Mouse (Mus musculus) liver, embryonic 14.5 days (tissue): ENCODE measurements around the gene Tcte2. TPM values are rescaled to one million over a fixed set of nuclear protein-coding genes. Genes with fewer than 3 reads are reported as not detected.

Experiments
- ATAC-seq: fragments of 200-750 bp; cut with Nextera tagmentation; 2 replicates; pipeline ENCODE4 v1.8.0; 2017; ENCODE audit warnings: moderate number of reproducible peaks, mild to moderate bottlenecking, moderate library complexity; ENCODE audit not compliant: insufficient read depth
- DNase-seq, 3 experiments: peaks; one replicate each; pipeline ENCODE4 v3.0.0-alpha.2; 2012 to 2013; ENCODE audit warnings: low read depth in 3 of 3, low spot score in 3 of 3
- H3K27ac ChIP-seq: fragments of 300-500 bp; sonication (generic); 2 replicates; pipeline ENCODE4 v1.5.1; 2014; ENCODE audit warnings: moderate library complexity, mild to moderate bottlenecking, control low read depth, inconsistent platforms
- H3K27me3 ChIP-seq: fragments of 300-500 bp; sonication (generic); 2 replicates; pipeline ENCODE4 v1.6.1; 2014; ENCODE audit warnings: mild to moderate bottlenecking, low read length, moderate library complexity; ENCODE audit not compliant: control insufficient read depth, insufficient read depth
- H3K36me3 ChIP-seq: fragments of 300-500 bp; sonication (generic); replicated peaks from 2 replicates; pipeline ENCODE4 v1.6.1; 2014; ENCODE audit warnings: low read depth; ENCODE audit not compliant: control insufficient read depth, insufficient read depth
- H3K4me1 ChIP-seq, 2 experiments: fragments of 200-500 bp in 1 of 2; fragments of 300-500 bp in 1 of 2; sonication (generic) in 1 of 2; replicated peaks; 2 replicates each; pipeline ENCODE4 v1.6.1; 2012 to 2014; ENCODE audit warnings: antibody characterized with exemption in 1 of 2, inconsistent platforms in 1 of 2, low read length in 1 of 2; ENCODE audit not compliant: control insufficient read depth in 2 of 2, insufficient read depth in 2 of 2
- H3K4me2 ChIP-seq: fragments of 300-500 bp; sonication (generic); 2 replicates; pipeline ENCODE4 v1.6.1; 2014; ENCODE audit warnings: low read depth, mild to moderate bottlenecking, control low read depth, moderate library complexity
- H3K4me3 ChIP-seq, 2 experiments: fragments of 200-500 bp in 1 of 2; fragments of 300-500 bp in 1 of 2; sonication (generic) in 1 of 2; 2 replicates each; pipeline ENCODE4 v1.5.1; 2012 to 2014; ENCODE audit warnings: low read depth in 2 of 2, low read length in 2 of 2, mild to moderate bottlenecking in 2 of 2, control low read depth in 1 of 2, inconsistent platforms in 1 of 2, moderate library complexity in 1 of 2; ENCODE audit not compliant: insufficient read depth in 1 of 2
- H3K9ac ChIP-seq: fragments of 300-500 bp; sonication (generic); replicated peaks from 2 replicates; pipeline ENCODE4 v1.6.1; 2014; ENCODE audit warnings: mild to moderate bottlenecking, control low read depth, moderate library complexity
- H3K9me3 ChIP-seq: fragments of 300-500 bp; sonication (generic); 2 replicates; pipeline ENCODE4 v1.6.1; 2016; ENCODE audit warnings: low read length, mixed read lengths; ENCODE audit not compliant: control insufficient read depth
- CTCF ChIP-seq: IDR thresholded peaks from 2 replicates; pipeline ENCODE4 v1.5.1; 2016; ENCODE audit warnings: antibody characterized with exemption, low read depth, control low read depth
- EP300 ChIP-seq: IDR thresholded peaks from 2 replicates; pipeline ENCODE4 v1.6.1; 2016; ENCODE audit warnings: antibody characterized with exemption, low read depth
- WGBS: fragments of 180-500 bp; shearing (Covaris S2); extraction: QIAGEN DNeasy Blood & Tissue Kit; methylation state at CpG from one replicate; pipeline ENCODE4 v1.1.7; 2014; ENCODE audit not compliant: insufficient replicate concordance; 5-methylcytosine and 5-hydroxymethylcytosine counted together
- polyA plus RNA-seq, 2 experiments: library from polyadenylated mRNA; depleted of rRNA in 1 of 2; stranded (reverse) in 1 of 2; unstranded in 1 of 2; fragments of >200 nt; fragmentation: Nextera tagmentation in 1 of 2; extraction: Ambion mirVana in 1 of 2; gene quantifications; 2 replicates each; pipeline versions ENCODE4 v1.2.1 to v1.2.3; 2012 to 2014

Gene Tcte2
- polyA plus RNA-seq, 2 experiments, result 0.26 TPM; not detected in 1

- Histone ChIP-seq H3K27ac (no peak overlapping the region), H3K27me3 (no peaks in the 10 kb centered on the region), H3K36me3 (no peaks in the 10 kb centered on the region), H3K9me3 (no peaks in the 10 kb centered on the region), H3K4me3 (no peak overlapping the region), H3K4me1 (0 out of 4 replicates have a peak, but pooled peaks cover 0 to 5% of the 10 kb centered on the region in 2 experiments), H3K9ac (no peak overlapping the region), H3K4me2 (no peak overlapping the region)
- WGBS, result 34% methylated on average over 4 of the region's 4 CpGs
- TF ChIP-seq EP300 (no peak), CTCF (no peak)
- ATAC-seq, result no peak
- no peak for DNase-seq
Observed at GRCm38 (mm10) chr17:13705481-13705921, 56.1 kb downstream of the Tcte2 start.

- no peak overlapping the region for H3K27ac ChIP-seq
- H3K36me3 ChIP-seq, result no peaks in the 10 kb centered on the region
- no peak overlapping the region for H3K4me3 ChIP-seq
- ATAC-seq (no peak), DNase-seq (no peak)
- WGBS, result 30% methylated on average over 9 of the region's 9 CpGs
- H3K27me3 ChIP-seq, result no peaks in the 10 kb centered on the region
- no peak overlapping the region for H3K4me2 ChIP-seq
- H3K9ac ChIP-seq, result no peak overlapping the region
- TF ChIP-seq EP300 (no peak), CTCF (no peak)
- no peaks in the 10 kb centered on the region for H3K9me3 ChIP-seq
- peaks cover 0 to 11% of the 10 kb centered on the region in 2 experiments; a peak in 2 of 4 replicates for H3K4me1 ChIP-seq
Observed at GRCm38 (mm10) chr17:13703611-13704320, 57.9 kb downstream of the Tcte2 start.

DNA sequence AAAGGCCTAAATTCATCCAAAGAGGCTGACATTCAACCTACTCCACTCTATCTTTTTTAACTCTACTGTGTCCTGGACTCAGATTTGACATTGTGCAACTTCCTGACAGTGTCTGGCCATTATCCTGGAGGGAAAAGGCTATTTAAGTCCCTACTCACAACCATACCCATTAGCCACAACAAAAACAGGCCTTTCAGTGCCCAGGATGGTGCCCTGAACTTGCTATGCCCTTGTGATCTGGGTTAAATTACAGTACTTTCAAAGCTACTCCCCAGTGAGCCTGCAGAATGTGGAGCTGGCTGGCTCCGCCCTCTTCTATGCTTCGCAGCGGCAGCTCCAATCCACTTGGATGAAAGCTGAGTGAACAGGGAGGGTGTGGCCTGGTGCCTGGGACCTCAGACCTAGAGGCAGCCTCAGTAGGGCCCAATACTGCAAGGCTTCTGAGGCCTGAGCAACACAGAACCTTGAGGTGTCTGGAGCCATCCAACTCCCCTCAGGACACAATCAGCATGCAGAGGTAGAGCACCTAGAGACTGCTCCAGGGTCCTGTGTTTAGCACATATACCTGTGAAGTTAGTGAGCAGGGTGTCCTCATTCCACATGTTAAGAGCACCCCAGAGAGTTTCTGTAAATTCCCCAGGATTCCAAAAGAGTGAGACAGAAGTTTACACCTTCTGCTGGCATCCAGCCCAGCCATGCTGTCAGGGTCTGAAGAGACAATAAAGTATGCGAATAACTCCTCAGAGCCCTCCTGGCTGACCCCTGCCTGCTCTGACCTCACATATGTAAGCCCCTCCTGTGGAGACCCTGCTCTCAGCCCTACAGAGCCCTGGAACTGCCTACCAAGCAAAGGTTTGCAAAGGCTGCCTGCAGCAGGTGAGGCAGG lies 61.3 kb downstream of the Tcte2 start:
- peaks cover 0 to 8% of the 10 kb centered on the region in 2 experiments; a peak in 2 of 4 replicates for H3K4me1 ChIP-seq
- TF ChIP-seq CTCF, result no peak
- no peaks in the 10 kb centered on the region for H3K27me3 ChIP-seq
- H3K9ac ChIP-seq, result no peak overlapping the region
- ATAC-seq (peak; percentile 44; the same call in 1 of the 2 replicates), DNase-seq (no peak)
- no peaks in the 10 kb centered on the region for H3K9me3 ChIP-seq
- H3K4me2 ChIP-seq, result no peak overlapping the region
- 37% methylated on average over 4 of the region's 4 CpGs for WGBS
- no peak overlapping the region for H3K27ac ChIP-seq
- no peaks in the 10 kb centered on the region for H3K36me3 ChIP-seq
- no peak overlapping the region for H3K4me3 ChIP-seq

DNA sequence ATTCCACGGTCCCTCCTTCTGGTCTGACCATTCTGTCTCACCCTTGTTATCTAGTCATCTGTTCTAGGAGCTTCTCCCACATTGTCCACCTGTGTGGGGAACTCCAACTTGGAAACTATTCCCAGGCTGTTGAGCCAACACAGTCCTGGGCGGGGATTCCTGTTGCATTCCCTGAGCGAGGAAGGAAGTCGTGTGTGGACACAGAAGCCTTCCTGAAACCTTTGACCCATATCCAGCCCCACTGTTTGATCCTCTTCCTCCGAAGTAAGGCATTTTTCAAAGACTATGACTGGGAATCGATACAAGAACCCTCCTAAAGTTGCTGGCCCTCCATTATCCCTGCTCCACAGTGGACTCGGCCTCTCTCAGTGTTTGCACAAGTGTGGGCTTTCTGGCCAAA lies 61.9 kb downstream of the Tcte2 start:
- H3K4me3 ChIP-seq, result no peak overlapping the region
- no peaks in the 10 kb centered on the region for H3K27me3 ChIP-seq
- no peak for DNase-seq
- peaks cover 0 to 8% of the 10 kb centered on the region in 2 experiments; a peak in 2 of 4 replicates for H3K4me1 ChIP-seq
- TF ChIP-seq CTCF (no peak), EP300 (no peak)
- no peak overlapping the region for H3K27ac ChIP-seq
- WGBS, result 25% methylated on average over 7 of the region's 7 CpGs
- H3K9ac ChIP-seq, result no peak overlapping the region
- no peak for ATAC-seq
- H3K36me3 ChIP-seq, result no peaks in the 10 kb centered on the region
- no peaks in the 10 kb centered on the region for H3K9me3 ChIP-seq
- no peak overlapping the region for H3K4me2 ChIP-seq

DNA sequence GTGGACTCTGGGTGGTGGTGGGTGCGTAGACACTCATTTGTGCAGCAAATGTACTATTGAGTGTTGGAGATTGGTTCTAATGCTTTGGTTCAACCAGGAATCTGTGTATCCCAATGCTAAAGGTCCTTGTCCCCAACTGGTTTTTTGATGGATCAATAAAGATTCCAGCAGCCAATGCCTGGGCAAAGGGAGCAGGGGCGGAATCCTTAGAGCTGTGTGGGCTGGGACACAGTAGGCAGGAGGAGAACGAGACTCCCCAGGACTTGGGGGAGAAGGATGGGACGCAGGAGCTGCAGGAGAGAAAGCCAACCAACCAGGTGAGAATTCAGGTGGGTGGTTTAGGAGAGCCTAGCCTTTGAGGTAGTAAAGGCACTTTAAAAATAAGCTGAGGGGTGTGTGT lies 63.4 kb downstream of the Tcte2 start:
- H3K9me3 ChIP-seq, result no peaks in the 10 kb centered on the region
- no peaks in the 10 kb centered on the region for H3K36me3 ChIP-seq
- H3K4me1 ChIP-seq, result peaks cover 0 to 8% of the 10 kb centered on the region in 2 experiments; a peak in 2 of 4 replicates
- H3K4me2 ChIP-seq, result peak overlapping the region; percentile 22; the same call in 1 of the 2 replicates
- WGBS, result 58% methylated on average over 4 of the region's 4 CpGs
- no peak overlapping the region for H3K9ac ChIP-seq
- ATAC-seq, result 0 out of 2 replicates have a peak, but pooled peaks have one; percentile 34
- H3K27ac ChIP-seq, result no peak overlapping the region
- DNase-seq, result no peak
- H3K27me3 ChIP-seq, result no peaks in the 10 kb centered on the region
- TF ChIP-seq CTCF (no peak), EP300 (no peak)
- no peak overlapping the region; a peak in 1 of 4 replicates for H3K4me3 ChIP-seq
